Mouse (Mus musculus): ENCODE measurements around the gene Btbd3. TPM values are rescaled to one million over a fixed set of nuclear protein-coding genes. Genes with fewer than 3 reads are reported as not detected.
"Not testable (repeated sequence)": the region's sequence is repeated elsewhere in the genome, so short reads cannot be mapped to it uniquely, and the experiment has no call there.

Btbd3 gene
- polyA plus RNA-seq, 1 experiment = 27.9 TPM

DNA sequence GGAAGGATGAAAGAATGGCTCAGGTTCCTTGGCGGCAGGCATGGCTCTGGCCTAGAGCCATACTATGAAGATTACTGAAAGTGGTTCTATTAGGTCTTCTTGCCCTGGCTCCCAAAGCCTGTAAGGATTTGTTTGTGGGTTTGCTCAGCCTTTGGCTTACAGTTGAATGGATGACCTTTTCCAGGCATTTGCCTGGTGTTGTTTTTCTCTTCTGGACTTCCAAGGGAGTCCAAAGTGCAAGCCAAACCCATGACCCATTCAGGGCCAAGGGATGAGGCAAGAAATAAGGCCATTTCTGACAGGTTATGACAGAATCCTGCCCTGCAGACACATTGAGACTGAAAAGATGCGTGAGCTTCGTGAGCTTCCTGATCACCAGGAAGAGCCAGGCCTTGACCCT lies 37.9 kb downstream of the Btbd3 start:
- Histone ChIP-seq H3K4me3 (replicated peaks; ENCODE audit: extremely low read depth, low read depth, low read length) (no peak overlapping the region), H3K4me1 (ENCODE audit: control insufficient read depth, insufficient read depth, low read length) (no peaks in the 10 kb centered on the region)
- DNase-seq = no peak
- 73% methylated on average over 3 of the region's 3 CpGs for WGBS
- no peak for TF ChIP-seq POLR2A (IDR thresholded peaks at IDR 0.05; ENCODE audit: borderline replicate concordance, extremely low read depth, low read depth, low read length)
- no peak for TF ChIP-seq CTCF (IDR thresholded peaks at IDR 0.05; ENCODE audit: insufficient read depth, low read length)

DNA sequence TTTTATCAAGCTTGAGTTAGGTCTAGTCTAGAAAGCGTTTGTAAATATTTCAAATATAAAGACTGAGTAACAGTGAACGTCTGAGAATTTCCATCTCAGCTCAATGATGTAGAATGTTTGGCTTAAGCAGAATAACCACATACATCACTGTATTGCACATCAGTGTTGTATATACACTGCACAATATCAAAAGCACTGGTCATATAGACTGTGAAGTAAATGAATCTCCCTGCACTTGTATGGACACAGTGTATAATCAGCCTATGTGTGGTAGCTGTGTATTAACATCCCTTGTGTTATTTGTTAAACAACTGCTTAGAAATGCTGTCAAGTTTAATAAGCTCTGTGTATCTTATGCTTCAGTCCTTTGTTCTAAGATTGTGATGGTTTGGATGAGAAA lies 49.9 kb downstream of the Btbd3 start:
- Histone ChIP-seq H3K4me3 (replicated peaks; ENCODE audit: extremely low read depth, low read depth, low read length) (no peak overlapping the region), H3K4me1 (ENCODE audit: control insufficient read depth, insufficient read depth, low read length) (no peaks in the 10 kb centered on the region)
- DNase-seq = no peak
- no peak for TF ChIP-seq POLR2A (IDR thresholded peaks at IDR 0.05; ENCODE audit: borderline replicate concordance, extremely low read depth, low read depth, low read length)
- whole genome bisulfite sequencing = 79% methylated on average over 2 of the region's 2 CpGs

DNA sequence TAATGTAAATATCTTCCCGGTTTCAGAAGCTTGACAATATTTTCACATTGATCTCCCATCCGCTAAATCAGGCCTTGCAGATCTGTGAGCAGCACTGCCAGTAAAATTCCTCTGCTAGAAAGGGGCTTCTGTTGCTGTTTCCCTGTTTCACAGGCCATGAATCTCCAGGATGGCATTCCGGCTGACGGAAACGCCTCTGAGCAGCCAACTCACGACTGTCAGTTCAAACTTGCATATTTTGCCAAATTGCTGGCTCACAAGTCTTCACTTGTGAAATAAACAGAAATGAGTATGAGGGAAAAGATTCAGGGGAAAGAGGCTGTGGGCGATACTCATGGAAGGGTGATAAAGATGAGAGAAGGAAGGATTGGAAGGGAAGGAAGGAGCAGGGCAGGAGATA lies 59.3 kb downstream of the Btbd3 start:
- DNase-seq = no peak
- Histone ChIP-seq H3K4me1 (ENCODE audit: control insufficient read depth, insufficient read depth, low read length) (no peaks in the 10 kb centered on the region), H3K4me3 (replicated peaks; ENCODE audit: extremely low read depth, low read depth, low read length) (no peak overlapping the region)
- TF ChIP-seq POLR2A (IDR thresholded peaks at IDR 0.05; ENCODE audit: borderline replicate concordance, extremely low read depth, low read depth, low read length) (no peak), CTCF (IDR thresholded peaks at IDR 0.05; ENCODE audit: insufficient read depth, low read length) (no peak)
- WGBS = 64% methylated on average over 7 of the region's 7 CpGs

DNA sequence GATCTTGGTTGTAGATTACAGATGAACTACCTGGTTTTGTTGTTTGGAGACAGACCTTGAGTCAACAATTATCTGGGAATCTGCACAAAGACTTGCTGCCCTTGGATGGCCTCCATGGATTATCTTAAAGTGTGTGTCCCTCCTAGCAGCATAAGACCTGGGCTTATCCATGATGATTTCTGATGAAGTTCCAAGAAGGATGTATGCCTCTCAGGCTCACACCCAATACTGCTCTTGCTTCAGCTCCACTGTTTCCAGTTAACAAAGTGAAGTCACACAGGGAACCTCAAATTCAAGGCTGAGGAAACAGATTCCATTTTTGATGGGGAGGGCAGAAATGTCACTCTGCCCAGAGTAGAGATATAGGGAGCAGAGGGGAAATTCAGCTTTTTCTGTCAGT lies 64.0 kb downstream of the Btbd3 start:
- no peak overlapping the region for H3K4me3 ChIP-seq (replicated peaks; ENCODE audit: extremely low read depth, low read depth, low read length)
- no peaks in the 10 kb centered on the region for H3K4me1 ChIP-seq (ENCODE audit: control insufficient read depth, insufficient read depth, low read length)
- TF ChIP-seq CTCF (IDR thresholded peaks at IDR 0.05; ENCODE audit: insufficient read depth, low read length) (no peak), POLR2A (IDR thresholded peaks at IDR 0.05; ENCODE audit: borderline replicate concordance, extremely low read depth, low read depth, low read length) (no peak)
- no peak for DNase-seq

DNA sequence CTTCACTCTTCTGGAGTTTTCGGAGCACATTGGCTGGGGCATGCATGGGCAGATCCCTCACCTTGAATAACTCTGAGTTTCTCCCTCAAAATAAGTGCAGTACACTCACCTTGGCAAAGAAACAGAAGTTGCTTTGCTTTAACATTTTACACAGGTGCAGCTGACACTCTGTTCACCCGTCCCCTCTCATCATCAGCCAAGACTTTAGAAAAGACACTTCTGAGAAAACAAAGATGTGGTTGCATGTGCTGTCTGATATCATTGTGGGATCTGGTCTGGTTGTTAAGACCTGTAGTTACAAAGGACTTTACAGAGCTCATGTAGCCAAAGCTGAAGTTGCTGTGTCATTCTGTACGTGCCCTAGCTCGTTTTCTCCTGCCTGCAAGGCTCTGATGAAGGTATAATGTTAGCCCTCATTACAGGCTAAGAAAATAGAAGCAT lies 64.7 kb downstream of the Btbd3 start:
- 74% methylated on average over 4 of the region's 4 CpGs for WGBS
- no peak overlapping the region for H3K4me3 ChIP-seq (replicated peaks; ENCODE audit: extremely low read depth, low read depth, low read length)
- no peak for DNase-seq
- H3K4me1 ChIP-seq (ENCODE audit: control insufficient read depth, insufficient read depth, low read length) = no peaks in the 10 kb centered on the region
- no peak for TF ChIP-seq CTCF (IDR thresholded peaks at IDR 0.05; ENCODE audit: insufficient read depth, low read length)
- TF ChIP-seq POLR2A (IDR thresholded peaks at IDR 0.05; ENCODE audit: borderline replicate concordance, extremely low read depth, low read depth, low read length) = no peak

DNA sequence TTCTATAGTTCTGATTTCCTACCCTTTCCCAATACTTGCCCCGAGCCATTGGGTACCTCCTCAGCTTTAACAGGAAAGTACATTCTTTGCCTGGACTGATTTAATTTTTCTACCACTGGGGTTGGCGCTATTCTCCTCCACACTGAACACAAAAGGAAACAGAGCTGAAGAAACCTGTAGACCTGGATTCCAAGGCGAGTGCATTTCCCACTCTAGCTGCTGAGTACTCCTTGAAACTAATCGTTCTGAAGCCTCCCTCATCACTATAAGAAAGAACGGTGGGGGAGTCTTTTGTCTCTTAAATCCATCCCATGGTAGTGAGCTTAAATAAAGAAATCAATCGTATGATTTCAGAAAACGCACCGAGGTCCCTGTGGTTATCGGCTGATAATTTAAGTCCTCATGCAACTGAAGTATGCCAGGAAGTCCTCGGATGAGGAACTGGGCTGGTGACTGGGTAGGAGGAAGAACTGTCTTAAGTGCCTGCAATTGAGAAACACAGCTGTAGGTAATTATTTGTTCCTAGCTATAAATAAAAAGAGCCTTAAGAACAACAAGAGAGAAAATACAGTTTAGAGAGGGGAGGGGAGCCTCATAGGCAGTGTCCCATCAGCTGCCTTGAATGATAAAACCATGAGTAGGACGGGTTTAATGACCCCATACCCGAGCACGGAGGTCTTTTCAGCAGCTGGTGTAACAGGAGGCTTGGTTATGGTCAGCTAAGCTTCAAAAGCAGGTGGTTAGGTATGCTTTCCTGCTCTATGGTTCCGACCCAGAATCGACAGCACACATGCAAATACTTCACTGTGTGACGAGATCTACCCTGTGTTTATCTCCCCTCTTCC lies 66.1 kb downstream of the Btbd3 start:
- no peak for TF ChIP-seq CTCF (IDR thresholded peaks at IDR 0.05; ENCODE audit: insufficient read depth, low read length)
- TF ChIP-seq POLR2A (IDR thresholded peaks at IDR 0.05; ENCODE audit: borderline replicate concordance, extremely low read depth, low read depth, low read length) = no peak
- DNase-seq = no peak
- 58% methylated on average over 16 of the region's 16 CpGs for WGBS
- no peak overlapping the region for H3K4me3 ChIP-seq (replicated peaks; ENCODE audit: extremely low read depth, low read depth, low read length)
- no peaks in the 10 kb centered on the region for H3K4me1 ChIP-seq (ENCODE audit: control insufficient read depth, insufficient read depth, low read length)

DNA sequence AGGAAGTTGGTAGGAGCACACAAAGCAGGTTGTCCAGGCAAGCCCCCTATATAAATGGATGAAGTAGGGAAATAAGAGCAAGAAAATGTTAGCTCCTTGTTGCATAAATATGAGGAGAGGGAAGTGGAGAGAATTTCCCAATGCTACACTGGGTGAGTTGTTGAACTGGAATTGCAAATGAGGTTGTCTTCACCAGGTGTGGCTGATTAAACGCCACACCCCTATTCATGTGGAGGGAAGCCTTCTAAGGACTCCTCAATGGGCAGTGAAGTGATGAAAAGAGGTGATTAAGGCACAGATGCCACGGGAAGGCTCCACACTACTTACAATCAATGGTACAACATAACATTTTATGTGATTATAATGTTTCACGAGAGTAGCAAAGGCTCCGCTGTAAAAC lies 70.0 kb downstream of the Btbd3 start:
- H3K4me3 ChIP-seq (replicated peaks; ENCODE audit: extremely low read depth, low read depth, low read length) = no peak overlapping the region
- TF ChIP-seq POLR2A (IDR thresholded peaks at IDR 0.05; ENCODE audit: borderline replicate concordance, extremely low read depth, low read depth, low read length) (no peak), CTCF (IDR thresholded peaks at IDR 0.05; ENCODE audit: insufficient read depth, low read length) (no peak)
- H3K4me1 ChIP-seq (ENCODE audit: control insufficient read depth, insufficient read depth, low read length) = no peaks in the 10 kb centered on the region
- 66% methylated on average over 4 of the region's 4 CpGs for WGBS
- no peak for DNase-seq

DNA sequence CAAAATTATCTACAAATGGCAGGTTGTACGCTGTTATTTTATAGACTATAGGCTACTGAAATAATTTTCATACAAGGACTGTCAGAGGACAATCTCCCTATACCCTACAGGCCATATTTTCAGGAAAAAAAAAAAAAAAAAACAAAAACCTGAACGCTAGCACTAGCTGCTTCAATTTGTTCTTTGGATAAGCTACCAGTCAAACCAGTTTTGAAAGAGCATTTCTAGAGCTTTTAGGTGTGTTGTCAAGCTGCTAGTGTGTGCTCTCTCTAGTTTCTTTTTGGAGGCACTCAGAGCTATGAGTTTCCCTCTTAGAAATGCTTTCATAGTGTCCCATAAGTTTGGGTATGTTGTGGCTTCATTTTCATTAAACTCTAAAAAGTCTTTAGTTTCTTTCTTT lies 77.8 kb downstream of the Btbd3 start:
- H3K4me1 ChIP-seq (ENCODE audit: control insufficient read depth, insufficient read depth, low read length); H3K4me3 ChIP-seq (replicated peaks; ENCODE audit: extremely low read depth, low read depth, low read length); DNase-seq: not testable (repeated sequence)
- 78% methylated on average over 2 of the region's 2 CpGs for WGBS

DNA sequence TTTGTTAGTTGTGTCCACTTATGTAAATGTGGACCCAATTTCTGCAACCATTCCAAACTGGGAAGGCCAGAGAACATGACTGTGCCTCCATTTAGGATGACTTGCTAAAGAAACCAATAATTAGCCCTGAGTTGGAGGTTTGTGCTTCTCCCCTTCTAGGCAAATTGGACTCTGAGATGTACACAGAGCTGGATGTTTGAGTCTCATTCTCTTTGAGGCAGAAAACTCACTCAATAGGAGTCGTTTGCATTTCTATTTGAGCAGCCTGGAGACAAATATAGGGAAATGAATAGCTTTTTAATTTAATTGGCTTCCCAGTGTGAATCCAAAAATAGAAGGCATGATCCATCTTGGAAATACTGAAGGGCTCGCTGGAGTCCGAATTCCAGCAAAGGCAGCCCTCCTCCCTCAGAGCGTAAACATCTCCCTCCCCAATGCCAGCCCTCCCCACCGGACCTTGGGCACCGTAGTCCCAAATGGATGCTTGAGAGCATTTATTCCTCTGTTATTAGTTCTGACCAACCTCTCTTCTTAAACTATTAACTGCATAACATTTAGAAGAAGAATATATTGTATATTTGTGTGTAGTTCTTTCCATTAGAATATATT lies 81.6 kb downstream of the Btbd3 start:
- 74% methylated on average over 6 of the region's 6 CpGs for WGBS
- Histone ChIP-seq H3K4me3 (replicated peaks; ENCODE audit: extremely low read depth, low read depth, low read length) (no peak overlapping the region), H3K4me1 (ENCODE audit: control insufficient read depth, insufficient read depth, low read length) (no peaks in the 10 kb centered on the region; the same call in 1 of the 2 replicates)
- TF ChIP-seq CTCF (IDR thresholded peaks at IDR 0.05; ENCODE audit: insufficient read depth, low read length) (no peak), POLR2A (IDR thresholded peaks at IDR 0.05; ENCODE audit: borderline replicate concordance, extremely low read depth, low read depth, low read length) (no peak)
- DNase-seq = no peak

DNA sequence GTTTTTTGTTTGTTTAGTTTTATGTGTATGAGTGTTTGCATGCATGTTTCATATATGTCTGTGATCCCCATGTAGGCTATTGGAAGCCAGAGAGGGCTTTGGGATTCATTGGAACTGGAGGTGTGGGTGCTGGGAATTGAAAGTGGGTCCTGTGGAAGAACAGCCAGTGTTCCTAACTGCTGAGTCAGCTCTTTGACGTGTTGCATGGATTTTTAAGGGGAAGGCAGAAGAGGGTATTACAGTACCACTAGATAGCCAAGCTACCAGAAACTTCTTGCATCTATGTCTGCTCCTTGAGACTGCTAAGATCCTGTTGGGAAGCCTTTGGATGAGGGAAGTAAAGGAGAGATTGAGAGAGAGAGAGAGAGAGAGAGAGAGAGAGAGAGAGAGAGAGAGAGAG lies 82.2 kb downstream of the Btbd3 start:
- DNase-seq = no peak
- no peak overlapping the region for H3K4me3 ChIP-seq (replicated peaks; ENCODE audit: extremely low read depth, low read depth, low read length)
- H3K4me1 ChIP-seq (ENCODE audit: control insufficient read depth, insufficient read depth, low read length) = no peaks in the 10 kb centered on the region; the same call in 1 of the 2 replicates
- TF ChIP-seq CTCF (IDR thresholded peaks at IDR 0.05; ENCODE audit: insufficient read depth, low read length) (no peak), POLR2A (IDR thresholded peaks at IDR 0.05; ENCODE audit: borderline replicate concordance, extremely low read depth, low read depth, low read length) (no peak)
- 43% methylated on average over 1 of the region's 1 CpGs for WGBS
